9 mouse cellular contexts compared by ENCODE assay signal in the genomic region with DNA sequence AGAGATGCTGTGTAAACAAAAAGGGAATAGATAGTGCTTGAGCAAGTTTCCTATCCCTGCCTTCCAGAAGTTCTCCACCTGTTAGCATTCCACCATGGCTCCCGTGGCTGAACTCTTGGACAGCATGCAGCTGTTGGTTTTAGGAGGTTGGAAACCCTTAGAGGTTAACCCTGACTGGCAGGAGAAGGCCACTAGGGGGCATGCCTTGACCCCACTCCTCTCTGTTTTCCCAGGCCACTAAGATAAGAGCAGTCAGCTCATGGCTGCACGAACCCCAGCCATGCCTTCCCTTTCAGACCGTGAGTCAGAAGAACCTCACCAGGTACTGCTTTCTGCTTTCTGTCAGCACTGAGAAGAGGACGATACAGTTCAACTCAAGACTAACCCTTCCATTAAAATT. TPM values are rescaled to one million over a fixed set of nuclear protein-coding genes. Genes with fewer than 3 reads are reported as not detected.
DNase-seq lines count a peak whose midpoint lies in the region; ATAC-seq and TF ChIP-seq lines count a peak whose summit lies in the region.
"Had no signal": no experiment of that assay in that cellular context is flagged by ENCODE, and none has a peak within 500 bp of the region (broad histone marks: within the 10 kb centered on the region; RNA-seq: fewer than 3 reads in every experiment).

No protein-coding gene starts in this region.

- no peak overlapping the region for H3K4me2 ChIP-seq in midbrain, postnatal 0 days (ENCODE audit: low read depth, low read length, poor library complexity, severe bottlenecking)
- no peak overlapping the region for H3K4me2 ChIP-seq in midbrain, embryonic 15.5 days
- H3K4me2 ChIP-seq in stomach, postnatal 0 days (replicated peaks; ENCODE audit: low read depth) = no peak overlapping the region
- H3K4me2 ChIP-seq: lung, embryonic 15.5 days had no signal

- ATAC-seq in midbrain, postnatal 0 days (ENCODE audit: low FRiP score) = no peak
- ATAC-seq in midbrain, embryonic 15.5 days (replicated peaks) = no peak
- no peak for ATAC-seq in stomach, postnatal 0 days (ENCODE audit: low FRiP score, low TSS enrichment)

- H3K4me3 ChIP-seq in midbrain, postnatal 0 days (ENCODE audit: low read depth, low read length) = no peak overlapping the region
- no peak overlapping the region for H3K4me3 ChIP-seq in midbrain, embryonic 15.5 days
- no peak overlapping the region for H3K4me3 ChIP-seq in limb, embryonic 10.5 days
- no peak overlapping the region for H3K4me3 ChIP-seq in stomach, postnatal 0 days (ENCODE audit: low read depth, low read length)
- H3K4me3 ChIP-seq: lung, embryonic 15.5 days had no signal

- H3K36me3 ChIP-seq in midbrain, postnatal 0 days (ENCODE audit: insufficient read depth, low read length) = peaks cover 22% of the 10 kb centered on the region
- H3K36me3 ChIP-seq in midbrain, embryonic 15.5 days (replicated peaks) = peaks cover 26% of the 10 kb centered on the region
- H3K36me3 ChIP-seq in limb, embryonic 10.5 days = peaks cover 27% of the 10 kb centered on the region
- H3K36me3 ChIP-seq in stomach, postnatal 0 days (ENCODE audit: control insufficient read depth, insufficient read depth, low read length) = 0 out of 2 replicates have a peak, but pooled peaks cover 12% of the 10 kb centered on the region

- peak; percentile 13 for DNase-seq in adrenal gland, postnatal 10 days
- DNase-seq in adrenal gland, postnatal 14 days = no peak
- no peak for DNase-seq in midbrain, postnatal 0 days (ENCODE audit: low spot score)
- DNase-seq in limb, embryonic 10.5 days (ENCODE audit: low spot score) = no peak
- DNase-seq in stomach, postnatal 0 days (ENCODE audit: low spot score) = no peak
- DNase-seq in layer of hippocampus, adult 11-12 months (ENCODE audit: low spot score) = no peak
- no peak for DNase-seq in right cerebral cortex, postnatal 25 days

- TF ChIP-seq EP300 in stomach, postnatal 0 days (optimal IDR thresholded peaks at IDR 0.05) = no peak

- WGBS in midbrain, postnatal 0 days = 86% methylated on average over 4 of the region's 4 CpGs
- 69% methylated on average over 4 of the region's 4 CpGs for WGBS in midbrain, embryonic 15.5 days
- 62% methylated on average over 4 of the region's 4 CpGs for WGBS in limb, embryonic 10.5 days
- 66% methylated on average over 4 of the region's 4 CpGs for WGBS in stomach, postnatal 0 days

- no peak overlapping the region for H3K9ac ChIP-seq in midbrain, postnatal 0 days (replicated peaks; ENCODE audit: low read length, poor library complexity, severe bottlenecking)
- H3K9ac ChIP-seq in midbrain, embryonic 15.5 days = no peak overlapping the region
- no peak overlapping the region for H3K9ac ChIP-seq in stomach, postnatal 0 days (ENCODE audit: low read length)
- H3K9ac ChIP-seq: lung, embryonic 15.5 days had no signal

- H3K27ac ChIP-seq in midbrain, postnatal 0 days (ENCODE audit: low read depth, low read length) = no peak overlapping the region
- H3K27ac ChIP-seq in midbrain, embryonic 15.5 days = no peak overlapping the region
- H3K27ac ChIP-seq in limb, embryonic 10.5 days = peak overlapping the region; percentile 88
- H3K27ac ChIP-seq in stomach, postnatal 0 days (replicated peaks) = no peak overlapping the region
- H3K27ac ChIP-seq: lung, embryonic 15.5 days had no signal

- no peaks in the 10 kb centered on the region for H3K27me3 ChIP-seq in midbrain, postnatal 0 days (ENCODE audit: insufficient read depth, low read length)
- H3K27me3 ChIP-seq in midbrain, embryonic 15.5 days (replicated peaks) = no peaks in the 10 kb centered on the region
- no peaks in the 10 kb centered on the region for H3K27me3 ChIP-seq in limb, embryonic 10.5 days (ENCODE audit: low read depth, poor library complexity, severe bottlenecking)
- H3K27me3 ChIP-seq in stomach, postnatal 0 days (ENCODE audit: control insufficient read depth, insufficient read depth, low read length) = no peaks in the 10 kb centered on the region
- H3K27me3 ChIP-seq: lung, embryonic 15.5 days had no signal

- no peaks in the 10 kb centered on the region for H3K4me1 ChIP-seq in midbrain, postnatal 0 days (ENCODE audit: insufficient read depth, low read length)
- H3K4me1 ChIP-seq in midbrain, embryonic 15.5 days = no peaks in the 10 kb centered on the region
- H3K4me1 ChIP-seq in limb, embryonic 10.5 days = peaks cover 34% of the 10 kb centered on the region
- H3K4me1 ChIP-seq in stomach, postnatal 0 days (replicated peaks; ENCODE audit: control insufficient read depth, insufficient read depth) = no peaks in the 10 kb centered on the region
- H3K4me1 ChIP-seq: lung, embryonic 15.5 days had no signal

- no peaks in the 10 kb centered on the region for H3K9me3 ChIP-seq in midbrain, postnatal 0 days (ENCODE audit: low read length)
- no peaks in the 10 kb centered on the region for H3K9me3 ChIP-seq in midbrain, embryonic 15.5 days
- H3K9me3 ChIP-seq in limb, embryonic 10.5 days (replicated peaks) = no peaks in the 10 kb centered on the region
- no peaks in the 10 kb centered on the region for H3K9me3 ChIP-seq in stomach, postnatal 0 days (ENCODE audit: control insufficient read depth, low read length)
- H3K9me3 ChIP-seq: lung, embryonic 15.5 days had no signal

- TF ChIP-seq CTCF in midbrain, postnatal 0 days (IDR thresholded peaks at IDR 0.05) = peak; percentile 57
- peak; percentile 51 for TF ChIP-seq CTCF in stomach, postnatal 0 days (IDR thresholded peaks at IDR 0.05; ENCODE audit: low read depth)

RNA-seq across cellular contexts. Expression of a gene that starts 30.8 kb away (rescaled TPM):
- total RNA-seq in adrenal gland, postnatal 10 days (2021) = 10 to 100 TPM; 35.4 to 36.2 TPM
- 35.0 and 41.2 TPM in 2 replicates for total RNA-seq in adrenal gland, postnatal 14 days (2021)
- total RNA-seq in midbrain, postnatal 0 days (2014; rRNA removed) = 20.8 and 26.0 TPM in 2 replicates
- polyA plus RNA-seq in midbrain, postnatal 0 days (2015; fragmentation: Nextera tagmentation; extraction: Ambion mirVana) = 23.0 and 23.3 TPM in 2 replicates
- 25.5 and 31.0 TPM in 2 replicates for polyA plus RNA-seq in midbrain, embryonic 15.5 days (2015; fragmentation: Nextera tagmentation; extraction: Ambion mirVana)
- 27.1 and 30.9 TPM in 2 replicates for polyA plus RNA-seq in limb, embryonic 10.5 days (2016; fragmentation: Nextera tagmentation; extraction: Ambion mirVana)
- polyA plus RNA-seq in stomach, postnatal 0 days (2015; fragmentation: Nextera tagmentation; extraction: Ambion mirVana) = 29.3 and 30.3 TPM in 2 replicates

RNA-seq across cellular contexts. Expression of a gene that starts 55.0 kb away (rescaled TPM):
- total RNA-seq in adrenal gland, postnatal 10 days (2021) = 1,000 to 10,000 TPM; 1,052 to 1,140 TPM
- total RNA-seq in adrenal gland, postnatal 14 days (2021) = 1,531 and 1,561 TPM in 2 replicates
- 148 and 168 TPM in 2 replicates for total RNA-seq in midbrain, postnatal 0 days (2014; rRNA removed)
- polyA plus RNA-seq in midbrain, postnatal 0 days (2015; fragmentation: Nextera tagmentation; extraction: Ambion mirVana) = 257 and 272 TPM in 2 replicates
- polyA plus RNA-seq in midbrain, embryonic 15.5 days (2015; fragmentation: Nextera tagmentation; extraction: Ambion mirVana) = 152 and 155 TPM in 2 replicates
- polyA plus RNA-seq in limb, embryonic 10.5 days (2016; fragmentation: Nextera tagmentation; extraction: Ambion mirVana) = 0.15 and 0.23 TPM in 2 replicates
- 28.9 and 33.2 TPM in 2 replicates for polyA plus RNA-seq in stomach, postnatal 0 days (2015; fragmentation: Nextera tagmentation; extraction: Ambion mirVana)

Comparison
In these comparisons a context has a peak if more than half of its experiments do, and no peak if none do; other contexts are left out.
1. RNA of a gene that starts 55.0 kb away (polyA plus RNA-seq): 257 to 272 TPM in midbrain, postnatal 0 days, 152 to 155 TPM in midbrain, embryonic 15.5 days and 28.9 to 33.2 TPM in stomach, postnatal 0 days; 0.15 to 0.23 TPM in limb, embryonic 10.5 days; every median in the first group is over 10 times any median in the second.